Mouse (Mus musculus) c-Kit-positive CD71-negative TER-119-negative erythroid progenitor cells, embryonic 14.5 days (primary cell): ENCODE measurements around the gene Unc45a.

Experiments
- DNase-seq: peaks from one replicate; pipeline ENCODE4 v3.0.0-alpha.2; 2013; ENCODE audit warnings: low read depth

Unc45a gene

GRCm38 (mm10) chr7:80280998-80281397, 59.8 kb downstream of the Unc45a start:
- no peak for DNase-seq

- DNase-seq = no peak
Measured at GRCm38 (mm10) chr7:80280032-80280431, 60.8 kb downstream of the Unc45a start.

GRCm38 (mm10) chr7:80276374-80276773, 64.4 kb downstream of the Unc45a start:
- DNase-seq = no peak
